Mouse (Mus musculus): ENCODE data around the gene Gm20708.

GRCm38 (mm10) chr11:117798160-117798541 is 11.3 kb upstream of the Gm20708 start:
- TF ChIP-seq CTCF (conservative IDR thresholded peaks at IDR 0.05; ENCODE audit: low read length) (no peak), POU5F1 (IDR thresholded peaks at IDR 0.05; ENCODE audit: borderline replicate concordance, low read length) (no peak), NANOG (IDR thresholded peaks at IDR 0.05; ENCODE audit: borderline replicate concordance, low read length) (no peak)

All from E14TG2a.4 (cell line).